Mouse (Mus musculus) hindbrain, embryonic 13.5 days (tissue): ENCODE measurements around the gene Rnf167. TPM values are rescaled to one million over a fixed set of nuclear protein-coding genes. Genes with fewer than 3 reads are reported as not detected.

Source experiments
- ATAC-seq: fragments of 200-750 bp; cut with Nextera tagmentation; 2 replicates; pipeline ENCODE4 v1.8.0; 2017; ENCODE audit warnings: moderate TSS enrichment; ENCODE audit not compliant: low FRiP score
- H3K27ac ChIP-seq: fragments of 300-500 bp; sonication (generic); 2 replicates; pipeline ENCODE4 v1.5.1; 2015; ENCODE audit warnings: inconsistent platforms, mild to moderate bottlenecking, moderate library complexity
- H3K27me3 ChIP-seq: fragments of 300-500 bp; sonication (generic); 2 replicates; pipeline ENCODE4 v1.6.1; 2015; ENCODE audit warnings: mild to moderate bottlenecking, inconsistent platforms
- H3K36me3 ChIP-seq: fragments of 300-500 bp; sonication (generic); 2 replicates; pipeline ENCODE4 v1.6.1; 2015; ENCODE audit warnings: mild to moderate bottlenecking, inconsistent platforms
- H3K4me1 ChIP-seq: fragments of 300-500 bp; sonication (generic); replicated peaks from 2 replicates; pipeline ENCODE4 v1.6.1; 2015; ENCODE audit warnings: inconsistent platforms
- H3K4me2 ChIP-seq: fragments of 300-500 bp; sonication (generic); 2 replicates; pipeline ENCODE4 v1.6.1; 2015; ENCODE audit warnings: inconsistent platforms, mild to moderate bottlenecking, moderate library complexity
- H3K4me3 ChIP-seq: fragments of 300-500 bp; sonication (generic); 2 replicates; pipeline ENCODE4 v1.5.1; 2015; ENCODE audit warnings: mild to moderate bottlenecking, inconsistent platforms
- H3K9ac ChIP-seq: fragments of 300-500 bp; sonication (generic); 2 replicates; pipeline ENCODE4 v1.6.1; 2015; ENCODE audit warnings: mild to moderate bottlenecking, inconsistent platforms
- H3K9me3 ChIP-seq: fragments of 300-500 bp; sonication (generic); 2 replicates; pipeline ENCODE4 v1.6.1; 2016; ENCODE audit warnings: inconsistent platforms
- WGBS: fragments of 180-500 bp; shearing (Covaris S2); methylation state at CpG from one replicate; pipeline ENCODE4 v1.1.7; 2015; 5-methylcytosine and 5-hydroxymethylcytosine counted together
- polyA plus RNA-seq: library from polyadenylated mRNA; unstranded; fragments of >200 nt; fragmentation: Nextera tagmentation; extraction: Ambion mirVana; gene quantifications from 2 replicates; pipeline ENCODE4 v1.2.1, GENCODE M21; 2015

Gene Rnf167
- polyA plus RNA-seq, 1 experiment from 2014 or later: 109 TPM

- H3K9me3 ChIP-seq: no peaks in the 10 kb centered on the region
- H3K27ac ChIP-seq: no peak overlapping the region
- WGBS: 86% methylated on average over 8 of the region's 8 CpGs
Measured at GRCm38 (mm10) chr11:70639976-70640375, 7.1 kb upstream of the Rnf167 start.

GRCm38 (mm10) chr11:70641241-70641640 is 5.8 kb upstream of the Rnf167 start:
- WGBS: 89% methylated on average over 7 of the region's 7 CpGs
- Histone ChIP-seq H3K9ac (no peak overlapping the region), H3K4me3 (no peak overlapping the region), H3K27me3 (0 out of 2 replicates have a peak, but pooled peaks cover 3% of the 10 kb centered on the region), H3K4me2 (no peak overlapping the region), H3K9me3 (no peaks in the 10 kb centered on the region), H3K36me3 (peaks cover 33% of the 10 kb centered on the region), H3K4me1 (peaks cover 19% of the 10 kb centered on the region), H3K27ac (no peak overlapping the region)
- ATAC-seq: no peak

More at GRCm38 (mm10) chr11:70639976-70640375, 7.1 kb upstream of the Rnf167 start:
- H3K4me3 ChIP-seq: no peak overlapping the region
- H3K4me1 ChIP-seq: peaks cover 6% of the 10 kb centered on the region; the same call in 1 of the 2 replicates
- H3K9ac ChIP-seq: no peak overlapping the region
- no peak overlapping the region for H3K4me2 ChIP-seq
- H3K27me3 ChIP-seq: 0 out of 2 replicates have a peak, but pooled peaks cover 3% of the 10 kb centered on the region
- ATAC-seq: no peak
- peaks cover 26% of the 10 kb centered on the region for H3K36me3 ChIP-seq

- no peak overlapping the region for H3K4me2 ChIP-seq
- WGBS: 92% methylated on average over 6 of the region's 6 CpGs
Measured at GRCm38 (mm10) chr11:70643051-70643450, 4.0 kb upstream of the Rnf167 start.

GRCm38 (mm10) chr11:70644564-70645103 is 2.4 kb upstream of the Rnf167 start:
- H3K9ac ChIP-seq: peak overlapping the region; percentile 95; the same call in 1 of the 2 replicates
- H3K36me3 ChIP-seq: peaks cover 41% of the 10 kb centered on the region
- H3K27ac ChIP-seq: no peak overlapping the region
- no peaks in the 10 kb centered on the region for H3K9me3 ChIP-seq
- 95% methylated on average over 8 of the region's 8 CpGs for WGBS
- no peak overlapping the region for H3K4me3 ChIP-seq
- no peak overlapping the region for H3K4me2 ChIP-seq
- H3K4me1 ChIP-seq: peaks cover 42% of the 10 kb centered on the region
- no peak for ATAC-seq
- no peaks in the 10 kb centered on the region for H3K27me3 ChIP-seq

More at GRCm38 (mm10) chr11:70643051-70643450, 4.0 kb upstream of the Rnf167 start:
- no peak overlapping the region for H3K27ac ChIP-seq
- no peaks in the 10 kb centered on the region for H3K9me3 ChIP-seq
- H3K4me1 ChIP-seq: peaks cover 26% of the 10 kb centered on the region
- ATAC-seq: no peak
- H3K27me3 ChIP-seq: 0 out of 2 replicates have a peak, but pooled peaks cover 3% of the 10 kb centered on the region
- no peak overlapping the region for H3K4me3 ChIP-seq
- no peak overlapping the region for H3K9ac ChIP-seq
- H3K36me3 ChIP-seq: peaks cover 33% of the 10 kb centered on the region

- Histone ChIP-seq H3K27me3 (no peaks in the 10 kb centered on the region), H3K9me3 (no peaks in the 10 kb centered on the region), H3K4me2 (peak overlapping the region; percentile 90), H3K4me3 (peak overlapping the region; percentile 86), H3K36me3 (peaks cover 51% of the 10 kb centered on the region), H3K4me1 (peaks cover 49% of the 10 kb centered on the region), H3K27ac (peak overlapping the region; percentile 96; the same call in 1 of the 2 replicates), H3K9ac (peak overlapping the region; percentile 95)
- WGBS: 90% methylated on average over 12 of the region's 12 CpGs
- no peak for ATAC-seq
Measured at GRCm38 (mm10) chr11:70645461-70646258, 1.4 kb upstream of the Rnf167 start.

- H3K4me3 ChIP-seq: peak overlapping the region; percentile 86
- H3K36me3 ChIP-seq: peaks cover 57% of the 10 kb centered on the region
- 23% methylated on average over 3 of the region's 3 CpGs for WGBS
- H3K27ac ChIP-seq: peak overlapping the region; percentile 96
- ATAC-seq: no peak; the same call in 1 of the 2 replicates
- H3K4me2 ChIP-seq: peak overlapping the region; percentile 90
- peaks cover 54% of the 10 kb centered on the region for H3K4me1 ChIP-seq
- no peaks in the 10 kb centered on the region for H3K9me3 ChIP-seq
- no peaks in the 10 kb centered on the region for H3K27me3 ChIP-seq
- peak overlapping the region; percentile 95 for H3K9ac ChIP-seq
Measured at GRCm38 (mm10) chr11:70646259-70646555, 828 bp upstream of the Rnf167 start.

GRCm38 (mm10) chr11:70647716-70648420 is 833 bp downstream of the Rnf167 start:
- Histone ChIP-seq H3K4me3 (peak overlapping the region; percentile 86), H3K4me1 (peaks cover 69% of the 10 kb centered on the region), H3K36me3 (peaks cover 66% of the 10 kb centered on the region), H3K27ac (peak overlapping the region; percentile 96), H3K9me3 (no peaks in the 10 kb centered on the region), H3K27me3 (no peaks in the 10 kb centered on the region), H3K4me2 (peak overlapping the region; percentile 99), H3K9ac (peak overlapping the region; percentile 92)
- ATAC-seq: peak; percentile 7; the same call in 1 of the 2 replicates
- WGBS: 5% methylated on average over 28 of the region's 28 CpGs

GRCm38 (mm10) chr11:70648512-70648911 is 1.5 kb downstream of the Rnf167 start:
- peak overlapping the region; percentile 86 for H3K4me3 ChIP-seq
- peak overlapping the region; percentile 92 for H3K9ac ChIP-seq
- ATAC-seq: no peak
- H3K27ac ChIP-seq: no peak overlapping the region
- H3K4me1 ChIP-seq: peaks cover 75% of the 10 kb centered on the region
- H3K27me3 ChIP-seq: no peaks in the 10 kb centered on the region
- WGBS: 90% methylated on average over 4 of the region's 4 CpGs
- peaks cover 59% of the 10 kb centered on the region for H3K36me3 ChIP-seq
- H3K4me2 ChIP-seq: peak overlapping the region; percentile 99
- H3K9me3 ChIP-seq: no peaks in the 10 kb centered on the region

- WGBS: 90% methylated on average over 8 of the region's 8 CpGs
- Histone ChIP-seq H3K4me2 (peak overlapping the region; percentile 20; the same call in 1 of the 2 replicates), H3K36me3 (peaks cover 53% of the 10 kb centered on the region), H3K9me3 (no peaks in the 10 kb centered on the region), H3K27me3 (no peaks in the 10 kb centered on the region), H3K27ac (peak overlapping the region; percentile 23; the same call in 1 of the 2 replicates), H3K9ac (no peak overlapping the region), H3K4me3 (no peak overlapping the region), H3K4me1 (peaks cover 75% of the 10 kb centered on the region)
- ATAC-seq: no peak
Measured at GRCm38 (mm10) chr11:70649185-70649734, 2.2 kb downstream of the Rnf167 start.

GRCm38 (mm10) chr11:70650322-70651175 is 3.5 kb downstream of the Rnf167 start:
- WGBS: 88% methylated on average over 12 of the region's 12 CpGs
- peaks cover 69% of the 10 kb centered on the region for H3K4me1 ChIP-seq
- no peaks in the 10 kb centered on the region for H3K27me3 ChIP-seq
- H3K9me3 ChIP-seq: no peaks in the 10 kb centered on the region
- H3K27ac ChIP-seq: peak overlapping the region; percentile 18; the same call in 1 of the 2 replicates
- peak overlapping the region; percentile 43 for H3K9ac ChIP-seq
- H3K4me2 ChIP-seq: no peak overlapping the region
- peak overlapping the region; percentile 8; the same call in 1 of the 2 replicates for H3K4me3 ChIP-seq
- H3K36me3 ChIP-seq: peaks cover 40% of the 10 kb centered on the region
- no peak for ATAC-seq

GRCm38 (mm10) chr11:70651391-70651790 is 4.4 kb downstream of the Rnf167 start:
- Histone ChIP-seq H3K4me1 (peaks cover 69% of the 10 kb centered on the region), H3K36me3 (peaks cover 39% of the 10 kb centered on the region), H3K9me3 (no peaks in the 10 kb centered on the region), H3K9ac (no peak overlapping the region), H3K4me2 (peak overlapping the region; percentile 10; the same call in 1 of the 2 replicates), H3K4me3 (peak overlapping the region; percentile 8; the same call in 1 of the 2 replicates), H3K27me3 (no peaks in the 10 kb centered on the region), H3K27ac (no peak overlapping the region)
- 86% methylated on average over 2 of the region's 2 CpGs for WGBS
- no peak for ATAC-seq
